Mouse (Mus musculus) lung, postnatal 0 days (tissue): ENCODE measurements around the gene Ptprq. TPM values are rescaled to one million over a fixed set of nuclear protein-coding genes. Genes with fewer than 3 reads are reported as not detected.

Experiments
- ATAC-seq: fragments of 200-750 bp; cut with Nextera tagmentation; 2 replicates; pipeline ENCODE4 v1.8.0; 2017; ENCODE audit warnings: moderate library complexity
- DNase-seq: peaks from one replicate; pipeline ENCODE4 v3.0.0-alpha.2; 2016; ENCODE audit warnings: low spot score
- H3K27ac ChIP-seq: fragments of 300-500 bp; sonication (generic); 2 replicates; pipeline ENCODE4 v1.5.1; 2014; ENCODE audit warnings: antibody characterized with exemption, mild to moderate bottlenecking, low read length, mixed read lengths
- H3K27me3 ChIP-seq: fragments of 300-500 bp; sonication (generic); replicated peaks from 2 replicates; pipeline ENCODE4 v1.6.1; 2014; ENCODE audit warnings: low read length, mixed read lengths; ENCODE audit not compliant: insufficient read depth
- H3K36me3 ChIP-seq: fragments of 300-500 bp; sonication (generic); 2 replicates; pipeline ENCODE4 v1.6.1; 2014; ENCODE audit warnings: low read length, mixed read lengths; ENCODE audit not compliant: insufficient read depth
- H3K4me1 ChIP-seq: fragments of 300-500 bp; sonication (generic); 2 replicates; pipeline ENCODE4 v1.6.1; 2014; ENCODE audit warnings: antibody characterized with exemption, low read depth, low read length, mixed read lengths; ENCODE audit not compliant: insufficient read depth
- H3K4me2 ChIP-seq: fragments of 300-500 bp; sonication (generic); replicated peaks from 2 replicates; pipeline ENCODE4 v1.6.1; 2014; ENCODE audit warnings: low read depth, mild to moderate bottlenecking, low read length, moderate library complexity, mixed read lengths
- H3K4me3 ChIP-seq: fragments of 300-500 bp; sonication (generic); 2 replicates; pipeline ENCODE4 v1.5.1; 2014; ENCODE audit warnings: low read depth, low read length
- H3K9ac ChIP-seq: fragments of 300-500 bp; sonication (generic); replicated peaks from 2 replicates; pipeline ENCODE4 v1.6.1; 2014; ENCODE audit warnings: low read depth, mild to moderate bottlenecking
- H3K9me3 ChIP-seq: fragments of 300-500 bp; sonication (generic); 2 replicates; pipeline ENCODE4 v1.6.1; 2016; ENCODE audit warnings: low read length, mixed read lengths
- CTCF ChIP-seq: IDR thresholded peaks from 2 replicates; pipeline ENCODE4 v1.5.1; 2016; ENCODE audit warnings: antibody characterized with exemption, mild to moderate bottlenecking
- EP300 ChIP-seq: IDR thresholded peaks from 2 replicates; pipeline ENCODE4 v1.6.1; 2016; ENCODE audit warnings: antibody characterized with exemption, mild to moderate bottlenecking, control low read depth
- WGBS: fragments of 180-500 bp; shearing (Covaris S2); extraction: QIAGEN DNeasy Blood & Tissue Kit; methylation state at CpG from one replicate; pipeline ENCODE4 v1.1.7; 2014; 5-methylcytosine and 5-hydroxymethylcytosine counted together
- polyA plus RNA-seq: library from polyadenylated mRNA; unstranded; fragments of >200 nt; fragmentation: Nextera tagmentation; extraction: Ambion mirVana; gene quantifications from 2 replicates; pipeline ENCODE4 v1.2.1, GENCODE M21; 2015

Ptprq gene
- polyA plus RNA-seq, 1 experiment from 2014 or later: 0.07 TPM

DNA sequence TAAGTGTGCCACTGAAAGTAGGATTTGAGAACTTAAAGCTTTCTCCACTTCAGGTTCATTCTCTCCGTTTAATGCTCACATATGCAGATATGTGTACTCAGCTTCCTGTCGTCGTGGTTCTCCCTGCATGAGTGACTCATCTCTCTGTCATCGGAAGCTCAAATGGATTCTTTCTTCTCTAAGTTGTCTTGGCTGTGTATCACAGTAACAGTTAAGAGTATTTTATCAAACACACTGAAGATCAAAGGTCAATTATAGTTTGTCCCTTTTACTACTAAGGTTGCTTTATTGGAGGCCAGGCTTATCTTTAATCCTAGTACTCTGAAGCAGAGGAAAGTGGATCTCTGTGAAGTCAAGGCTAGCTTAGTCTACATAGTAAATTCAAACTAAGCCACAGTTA is 95.6 kb downstream of the Ptprq start:
- WGBS: 50% methylated on average over 4 of the region's 4 CpGs
- H3K27me3 ChIP-seq: no peaks in the 10 kb centered on the region
- DNase-seq: no peak
- H3K36me3 ChIP-seq: no peaks in the 10 kb centered on the region
- no peak overlapping the region for H3K27ac ChIP-seq
- H3K4me2 ChIP-seq: no peak overlapping the region
- no peaks in the 10 kb centered on the region for H3K9me3 ChIP-seq
- TF ChIP-seq CTCF (no peak), EP300 (no peak)
- ATAC-seq: no peak
- no peak overlapping the region for H3K4me3 ChIP-seq
- H3K4me1 ChIP-seq: no peaks in the 10 kb centered on the region
- H3K9ac ChIP-seq: no peak overlapping the region

DNA sequence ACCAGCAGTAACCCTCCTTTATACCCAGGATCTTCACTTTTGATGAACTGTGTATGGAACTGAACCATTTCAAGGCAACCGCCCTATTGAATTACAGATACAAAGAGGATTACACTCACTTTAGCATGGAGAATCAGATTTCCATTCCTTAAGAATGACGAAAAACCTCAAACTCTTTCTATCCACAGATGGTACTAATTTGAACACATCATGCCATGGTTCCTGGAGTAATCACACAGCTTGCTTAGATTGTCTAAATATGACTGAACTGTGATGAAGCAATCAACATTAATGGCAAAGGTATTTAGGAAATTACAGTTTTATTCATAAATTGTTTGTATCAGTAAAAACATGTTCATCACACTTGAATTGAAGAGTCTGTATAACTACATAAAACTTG is 104.4 kb downstream of the Ptprq start:
- H3K4me2 ChIP-seq: no peak overlapping the region
- H3K27ac ChIP-seq: no peak overlapping the region
- DNase-seq: no peak
- no peak overlapping the region for H3K9ac ChIP-seq
- WGBS: 84% methylated on average over 2 of the region's 2 CpGs
- H3K4me3 ChIP-seq: no peak overlapping the region
- H3K9me3 ChIP-seq: no peaks in the 10 kb centered on the region
- H3K4me1 ChIP-seq: no peaks in the 10 kb centered on the region
- TF ChIP-seq CTCF (no peak), EP300 (no peak)
- H3K36me3 ChIP-seq: no peaks in the 10 kb centered on the region
- H3K27me3 ChIP-seq: no peaks in the 10 kb centered on the region
- ATAC-seq: no peak

DNA sequence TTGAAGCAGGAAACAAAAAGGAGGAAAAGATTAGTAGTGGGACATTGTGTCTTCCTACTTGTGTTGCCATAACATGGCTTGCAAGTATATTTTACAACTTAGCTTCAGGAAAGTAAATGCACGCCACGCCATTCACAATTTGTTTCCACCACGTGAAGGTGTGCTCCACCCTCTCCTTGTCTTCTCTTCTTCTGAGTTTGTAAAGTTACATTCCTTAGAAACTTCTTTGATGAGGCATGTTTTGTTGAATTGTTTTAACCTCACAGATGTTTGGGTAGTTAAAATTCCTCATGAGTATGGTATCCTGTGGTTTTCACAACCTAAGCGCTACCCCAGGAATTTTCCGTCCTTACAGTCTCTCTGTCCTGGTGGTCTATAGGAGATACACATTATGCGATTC is 118.5 kb downstream of the Ptprq start:
- WGBS: 82% methylated on average over 6 of the region's 6 CpGs
- TF ChIP-seq EP300: no peak
- no peak for TF ChIP-seq CTCF
- H3K4me3 ChIP-seq: no peak overlapping the region
- H3K27me3 ChIP-seq: no peaks in the 10 kb centered on the region
- no peak overlapping the region for H3K4me2 ChIP-seq
- DNase-seq (no peak), ATAC-seq (no peak)
- no peaks in the 10 kb centered on the region for H3K36me3 ChIP-seq
- H3K9me3 ChIP-seq: no peaks in the 10 kb centered on the region
- no peak overlapping the region for H3K27ac ChIP-seq
- no peaks in the 10 kb centered on the region for H3K4me1 ChIP-seq
- no peak overlapping the region for H3K9ac ChIP-seq

DNA sequence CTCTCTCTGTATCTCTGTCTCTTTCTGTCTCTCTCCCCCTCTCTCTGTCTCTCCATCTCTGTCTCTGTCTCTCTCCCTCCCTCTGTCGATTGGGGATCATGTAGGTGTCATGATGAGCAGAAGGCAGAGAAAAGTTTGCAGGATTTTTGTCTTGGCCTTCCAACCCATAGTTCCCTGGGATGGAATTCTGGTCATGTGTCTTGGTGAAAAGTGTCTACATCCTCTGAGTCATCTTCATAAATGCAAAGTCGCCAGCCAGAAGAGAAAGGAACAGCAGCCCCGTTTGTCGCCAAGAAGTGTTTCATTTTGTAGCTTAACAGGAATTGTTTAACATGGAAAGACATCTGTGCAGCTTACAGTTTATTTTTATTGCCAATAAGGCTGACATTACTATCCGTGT is 136.5 kb downstream of the Ptprq start:
- ATAC-seq: no peak
- Histone ChIP-seq H3K4me1 (no peaks in the 10 kb centered on the region), H3K27me3 (no peaks in the 10 kb centered on the region), H3K4me2 (no peak overlapping the region), H3K36me3 (no peaks in the 10 kb centered on the region), H3K9me3 (no peaks in the 10 kb centered on the region), H3K27ac (no peak overlapping the region), H3K9ac (no peak overlapping the region), H3K4me3 (no peak overlapping the region)
- no peak for DNase-seq
- 49% methylated on average over 5 of the region's 5 CpGs for WGBS
- TF ChIP-seq CTCF (no peak), EP300 (no peak)

DNA sequence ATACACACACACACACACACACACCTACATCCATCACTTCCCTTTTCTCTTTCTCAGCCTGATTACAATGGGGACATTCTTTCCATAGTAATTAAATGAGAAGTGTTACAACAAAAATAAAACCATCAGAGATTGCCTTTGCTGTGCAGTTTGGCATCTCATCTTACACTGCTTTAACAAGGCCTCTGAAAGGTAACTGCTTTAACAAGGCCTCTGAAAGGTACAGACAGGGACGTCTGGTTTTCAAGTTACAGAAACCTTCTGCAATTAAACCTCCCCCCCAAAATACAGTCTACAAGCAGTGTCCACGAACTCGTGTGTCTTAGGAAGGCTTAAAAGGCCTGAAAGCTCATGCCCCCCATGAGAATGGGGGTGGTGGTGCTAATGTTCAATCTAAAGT is 150.8 kb downstream of the Ptprq start:
- WGBS: 64% methylated on average over 3 of the region's 3 CpGs
- TF ChIP-seq CTCF (no peak), EP300 (no peak)
- Histone ChIP-seq H3K4me2 (no peak overlapping the region), H3K4me3 (no peak overlapping the region), H3K9me3 (no peaks in the 10 kb centered on the region), H3K4me1 (no peaks in the 10 kb centered on the region), H3K36me3 (no peaks in the 10 kb centered on the region), H3K27me3 (no peaks in the 10 kb centered on the region), H3K27ac (no peak overlapping the region), H3K9ac (no peak overlapping the region)
- ATAC-seq: no peak
- no peak for DNase-seq

DNA sequence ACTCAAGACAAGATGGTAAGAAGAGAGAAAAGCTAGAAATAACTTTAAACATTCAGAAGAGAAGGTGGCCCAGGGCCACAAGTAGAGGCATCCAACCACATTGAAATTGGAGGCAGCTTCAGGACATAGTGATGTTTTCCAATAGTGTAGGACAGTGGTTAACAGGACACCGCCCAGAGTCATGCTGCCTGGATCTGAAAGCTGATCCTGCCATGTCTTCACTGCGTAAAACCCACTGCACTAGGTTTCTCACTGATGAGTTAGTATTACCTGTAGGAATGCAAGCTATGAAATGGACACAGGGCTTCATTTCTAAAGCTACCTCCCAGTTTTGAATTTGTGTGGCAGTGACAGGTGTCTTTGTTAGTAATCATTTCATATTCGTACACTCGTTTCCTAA is 151.6 kb downstream of the Ptprq start:
- ATAC-seq (no peak), DNase-seq (no peak)
- Histone ChIP-seq H3K4me3 (no peak overlapping the region), H3K9me3 (no peaks in the 10 kb centered on the region), H3K27ac (no peak overlapping the region), H3K9ac (no peak overlapping the region), H3K27me3 (no peaks in the 10 kb centered on the region), H3K36me3 (no peaks in the 10 kb centered on the region), H3K4me2 (no peak overlapping the region), H3K4me1 (no peaks in the 10 kb centered on the region)
- 82% methylated on average over 4 of the region's 4 CpGs for WGBS
- TF ChIP-seq EP300 (no peak), CTCF (no peak)

DNA sequence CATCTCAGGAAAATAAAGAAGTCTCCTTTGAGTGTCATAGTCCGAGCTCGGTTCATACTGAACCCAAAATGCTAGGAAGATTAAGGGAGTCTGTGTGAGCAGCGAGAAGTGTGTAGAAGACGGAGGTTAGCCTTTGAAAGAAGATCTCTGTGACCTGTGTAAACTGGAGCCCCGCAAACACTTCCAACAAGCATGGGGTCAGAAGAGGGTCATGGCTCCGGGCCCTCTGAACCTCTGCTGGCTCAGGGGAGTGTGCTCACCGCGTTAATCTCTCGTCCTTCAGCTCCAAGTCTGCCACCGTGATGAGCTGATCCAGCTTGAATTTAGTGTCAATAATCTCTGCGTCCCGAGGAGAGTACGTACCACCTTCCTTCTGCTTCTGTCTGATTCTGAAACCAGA is 157.0 kb downstream of the Ptprq start:
- H3K9ac ChIP-seq: no peak overlapping the region
- TF ChIP-seq EP300: no peak
- TF ChIP-seq CTCF: no peak
- H3K4me3 ChIP-seq: no peak overlapping the region
- H3K4me1 ChIP-seq: no peaks in the 10 kb centered on the region
- H3K27me3 ChIP-seq: no peaks in the 10 kb centered on the region
- ATAC-seq: no peak
- no peak overlapping the region for H3K27ac ChIP-seq
- no peaks in the 10 kb centered on the region for H3K9me3 ChIP-seq
- WGBS: 13% methylated on average over 13 of the region's 13 CpGs
- H3K4me2 ChIP-seq: no peak overlapping the region
- no peak for DNase-seq
- no peaks in the 10 kb centered on the region for H3K36me3 ChIP-seq
